Comparison of ENCODE assay signal across 20 mouse cellular contexts in genomic region chr7:101134117-101134516, GRCm38 (mm10).
"Had no signal": no experiment of that assay in that cellular context is flagged by ENCODE, and none has a peak within 500 bp of the region (broad histone marks: within the 10 kb centered on the region; RNA-seq: fewer than 3 reads in every experiment).

No protein-coding gene starts in this region.

- H3K4me1 ChIP-seq: lung, embryonic 15.5 days had no signal

- H3K4me3 ChIP-seq: lung, embryonic 15.5 days; megakaryocyte, embryonic 14.5 days; midbrain, embryonic 13.5 days; midbrain, embryonic 15.5 days; neural tube, embryonic 13.5 days; neural tube, embryonic 15.5 days had no signal

- H3K27me3 ChIP-seq: lung, embryonic 15.5 days; megakaryocyte, embryonic 14.5 days; midbrain, embryonic 13.5 days; midbrain, embryonic 15.5 days; neural tube, embryonic 13.5 days; neural tube, embryonic 15.5 days had no signal

- ATAC-seq: lung, postnatal 0 days; midbrain, embryonic 13.5 days; midbrain, embryonic 15.5 days had no signal

- H3K9ac ChIP-seq: lung, embryonic 15.5 days; midbrain, embryonic 13.5 days; midbrain, embryonic 15.5 days; neural tube, embryonic 13.5 days; neural tube, embryonic 15.5 days had no signal

- H3K27ac ChIP-seq: lung, embryonic 15.5 days; macrophage; midbrain, embryonic 13.5 days; midbrain, embryonic 15.5 days; neural tube, embryonic 13.5 days; neural tube, embryonic 15.5 days had no signal

- DNase-seq: lung, adult 2 months; lung, postnatal 14 days; lung, postnatal 36 days; retina, postnatal 1 day; right cerebral cortex, adult 18-20 months; right cerebral cortex, postnatal 25 days; right cerebral cortex, postnatal 4 days; spleen, adult 18-20 months; thymus, adult 18-20 months; thymus, postnatal 14 days; thymus, postnatal 36 days had no signal

- H3K36me3 ChIP-seq: lung, embryonic 15.5 days; midbrain, embryonic 13.5 days; midbrain, embryonic 15.5 days; neural tube, embryonic 15.5 days had no signal

- H3K4me2 ChIP-seq: lung, embryonic 15.5 days; midbrain, embryonic 11.5 days; midbrain, embryonic 13.5 days; midbrain, embryonic 15.5 days; neural tube, embryonic 13.5 days; neural tube, embryonic 15.5 days had no signal

- H3K9me3 ChIP-seq: lung, embryonic 15.5 days; megakaryocyte, embryonic 14.5 days; midbrain, embryonic 13.5 days; midbrain, embryonic 15.5 days; neural tube, embryonic 13.5 days; neural tube, embryonic 15.5 days had no signal
